Mouse (Mus musculus) lung, adult 2 months (tissue): ENCODE measurements at regions not wholly inside any gene's neighbourhood (a gene's known extent, or its start where the extent isn't known, plus 50 kb on each side); places are given as distances from the start of the nearest gene placed in this dataset.
A peak's percentile ranks its signal among the peaks of the same experiment; 100 is the strongest.

ENCODE experiments used
- DNase-seq: peaks from one replicate; pipeline ENCODE4 v3.0.0; 2022
- H3K4me1 ChIP-seq: fragments of 200-500 bp; 2 replicates; pipeline ENCODE4 v1.6.1; 2011; ENCODE audit warnings: low read length; ENCODE audit not compliant: control insufficient read depth, insufficient read depth
- H3K4me3 ChIP-seq: fragments of 200-500 bp; replicated peaks from 2 replicates; pipeline ENCODE3; 2011; ENCODE audit warnings: low read depth, mild to moderate bottlenecking, control low read depth, low read length; ENCODE audit errors: extremely low read depth
- CTCF ChIP-seq: fragments of 200-500 bp; IDR thresholded peaks from 2 replicates; pipeline ENCODE4 v1.5.1; 2011; ENCODE audit warnings: mild to moderate bottlenecking, low read length, control low read depth; ENCODE audit not compliant: insufficient read depth
- POLR2A ChIP-seq: fragments of 200-500 bp; IDR thresholded peaks from 2 replicates; pipeline ENCODE4 v1.6.1; 2011; ENCODE audit warnings: low read depth, mild to moderate bottlenecking, control low read depth, low read length, borderline replicate concordance; ENCODE audit errors: extremely low read depth
- whole genome bisulfite sequencing: fragments of 180-500 bp; shearing (Covaris S2); methylation state at CpG from one replicate; pipeline ENCODE4 v1.1.7; 2018; 5-methylcytosine and 5-hydroxymethylcytosine counted together

- no peaks in the 10 kb centered on the region for H3K4me1 ChIP-seq
- H3K4me3 ChIP-seq, result no peak overlapping the region
- 44% methylated on average over 6 of the region's 6 CpGs for WGBS
- TF ChIP-seq CTCF (no peak), POLR2A (no peak)
- DNase-seq, result no peak
Observed at GRCm38 (mm10) chr16:39102151-39102550, 209.7 kb downstream of the Igsf11 start.

GRCm38 (mm10) chr16:39103360-39104095 lies 211.1 kb downstream of the Igsf11 start:
- Histone ChIP-seq H3K4me1 (no peaks in the 10 kb centered on the region), H3K4me3 (no peak overlapping the region)
- TF ChIP-seq CTCF, result no peak
- no peak for TF ChIP-seq POLR2A
- WGBS, result 49% methylated on average over 9 of the region's 9 CpGs
- no peak for DNase-seq

- 30% methylated on average over 15 of the region's 15 CpGs for WGBS
- Histone ChIP-seq H3K4me1 (no peaks in the 10 kb centered on the region), H3K4me3 (no peak overlapping the region)
- no peak for TF ChIP-seq POLR2A
- TF ChIP-seq CTCF, result no peak
- peak; percentile 7 for DNase-seq
Observed at GRCm38 (mm10) chr16:39109383-39110033, 217.0 kb downstream of the Igsf11 start.

- WGBS, result 79% methylated on average over 5 of the region's 5 CpGs
- Histone ChIP-seq H3K4me1 (no peaks in the 10 kb centered on the region), H3K4me3 (no peak overlapping the region)
- no peak for DNase-seq
- TF ChIP-seq POLR2A (no peak), CTCF (no peak)
Observed at GRCm38 (mm10) chr16:39110089-39110488, 217.6 kb downstream of the Igsf11 start.

GRCm38 (mm10) chr16:39118059-39118458 lies 225.6 kb downstream of the Igsf11 start:
- 80% methylated on average over 3 of the region's 3 CpGs for WGBS

GRCm38 (mm10) chr16:39119811-39120210 lies 227.3 kb downstream of the Igsf11 start:
- DNase-seq, result no peak
- Histone ChIP-seq H3K4me1 (no peaks in the 10 kb centered on the region), H3K4me3 (no peak overlapping the region)
- TF ChIP-seq POLR2A (no peak), CTCF (no peak)
- 43% methylated on average over 4 of the region's 4 CpGs for WGBS

More at GRCm38 (mm10) chr16:39118059-39118458, 225.6 kb downstream of the Igsf11 start:
- Histone ChIP-seq H3K4me1 (no peaks in the 10 kb centered on the region), H3K4me3 (no peak overlapping the region)
- no peak for TF ChIP-seq CTCF
- no peak for TF ChIP-seq POLR2A
- DNase-seq, result no peak

- Histone ChIP-seq H3K4me1 (no peaks in the 10 kb centered on the region), H3K4me3 (no peak overlapping the region)
- no peak for DNase-seq
- 49% methylated on average over 8 of the region's 8 CpGs for WGBS
- no peak for TF ChIP-seq POLR2A
- TF ChIP-seq CTCF, result no peak
Observed at GRCm38 (mm10) chr16:39123445-39123952, 231.0 kb downstream of the Igsf11 start.

- no peak for DNase-seq
- H3K4me3 ChIP-seq, result no peak overlapping the region
- 76% methylated on average over 2 of the region's 2 CpGs for WGBS
- H3K4me1 ChIP-seq, result no peaks in the 10 kb centered on the region
- TF ChIP-seq CTCF (no peak), POLR2A (no peak)
Observed at GRCm38 (mm10) chr16:39132459-39132858, 240.0 kb downstream of the Igsf11 start.

GRCm38 (mm10) chr16:39135777-39136176 lies 243.3 kb downstream of the Igsf11 start:
- TF ChIP-seq CTCF (no peak), POLR2A (no peak)
- 54% methylated on average over 4 of the region's 4 CpGs for WGBS
- DNase-seq, result no peak
- Histone ChIP-seq H3K4me3 (no peak overlapping the region), H3K4me1 (no peaks in the 10 kb centered on the region)
